Mouse (Mus musculus) stomach, embryonic 14.5 days (tissue): Measurements from ENCODE around the gene Syngr1. TPM values are rescaled to one million over a fixed set of nuclear protein-coding genes. Genes with fewer than 3 reads are reported as not detected.

ENCODE experiments used
- ATAC-seq: fragments of 200-750 bp; cut with Nextera tagmentation; 2 replicates; pipeline ENCODE4 v1.8.0; 2017; ENCODE audit warnings: low read depth, moderate TSS enrichment; ENCODE audit not compliant: insufficient number of reproducible peaks, insufficient read depth, low FRiP score
- H3K27ac ChIP-seq: fragments of 300-500 bp; sonication (generic); 2 replicates; pipeline ENCODE4 v1.5.1; 2014; ENCODE audit warnings: mild to moderate bottlenecking, low read length, moderate library complexity, mixed read lengths
- H3K27me3 ChIP-seq: fragments of 300-500 bp; sonication (generic); 2 replicates; pipeline ENCODE4 v1.6.1; 2014; ENCODE audit warnings: low read length, control low read depth, mixed read lengths; ENCODE audit not compliant: control insufficient read depth, insufficient read depth
- H3K36me3 ChIP-seq: fragments of 300-500 bp; sonication (generic); 2 replicates; pipeline ENCODE4 v1.6.1; 2014; ENCODE audit warnings: mild to moderate bottlenecking, control low read depth, low read length, moderate library complexity, mixed read lengths; ENCODE audit not compliant: control insufficient read depth, insufficient read depth
- H3K4me1 ChIP-seq: fragments of 300-500 bp; sonication (generic); 2 replicates; pipeline ENCODE4 v1.6.1; 2014; ENCODE audit warnings: low read length, control low read depth, mixed read lengths; ENCODE audit not compliant: control insufficient read depth, insufficient read depth
- H3K4me2 ChIP-seq: fragments of 300-500 bp; sonication (generic); replicated peaks from 2 replicates; pipeline ENCODE4 v1.6.1; 2014; ENCODE audit warnings: low read depth, low read length, control low read depth
- H3K4me3 ChIP-seq: fragments of 300-500 bp; sonication (generic); 2 replicates; pipeline ENCODE4 v1.5.1; 2014; ENCODE audit warnings: low read depth, low read length, control low read depth
- H3K9ac ChIP-seq: fragments of 300-500 bp; sonication (generic); replicated peaks from 2 replicates; pipeline ENCODE4 v1.6.1; 2014; ENCODE audit warnings: low read depth, mild to moderate bottlenecking, control low read depth, low read length, moderate library complexity, mixed read lengths
- H3K9me3 ChIP-seq: fragments of 300-500 bp; sonication (generic); 2 replicates; pipeline ENCODE4 v1.6.1; 2016; ENCODE audit warnings: low read depth, low read length, control low read depth; ENCODE audit not compliant: control insufficient read depth
- WGBS: fragments of 180-500 bp; shearing (Covaris S2); extraction: QIAGEN DNeasy Blood & Tissue Kit; methylation state at CpG from one replicate; pipeline ENCODE4 v1.1.7; 2014; 5-methylcytosine and 5-hydroxymethylcytosine counted together
- polyA plus RNA-seq: library from polyadenylated mRNA; unstranded; fragments of >200 nt; fragmentation: Nextera tagmentation; extraction: Ambion mirVana; gene quantifications from 2 replicates; pipeline ENCODE4 v1.2.1, GENCODE M21; 2014

The Syngr1 gene
- polyA plus RNA-seq, 1 experiment from 2014 or later = 38.8 TPM

- no peak overlapping the region for H3K9ac ChIP-seq
Measured at GRCm38 (mm10) chr15:80140878-80141277, 49.7 kb downstream of the Syngr1 start.

GRCm38 (mm10) chr15:80142130-80142529 is 51.0 kb downstream of the Syngr1 start:
- Histone ChIP-seq H3K4me2 (no peak overlapping the region), H3K27me3 (no peaks in the 10 kb centered on the region), H3K9ac (no peak overlapping the region), H3K4me1 (peaks cover 9% of the 10 kb centered on the region; the same call in 1 of the 2 replicates), H3K36me3 (peaks cover 3% of the 10 kb centered on the region; the same call in 1 of the 2 replicates), H3K4me3 (no peak overlapping the region), H3K27ac (no peak overlapping the region), H3K9me3 (no peaks in the 10 kb centered on the region)
- no peak for ATAC-seq
- 96% methylated on average over 3 of the region's 3 CpGs for WGBS

More at GRCm38 (mm10) chr15:80140878-80141277, 49.7 kb downstream of the Syngr1 start:
- H3K27me3 ChIP-seq = no peaks in the 10 kb centered on the region
- no peaks in the 10 kb centered on the region for H3K9me3 ChIP-seq
- WGBS = 73% methylated on average over 3 of the region's 3 CpGs
- peak overlapping the region; percentile 50; the same call in 1 of the 2 replicates for H3K27ac ChIP-seq
- H3K4me1 ChIP-seq = peaks cover 16% of the 10 kb centered on the region; the same call in 1 of the 2 replicates
- H3K36me3 ChIP-seq = peaks cover 3% of the 10 kb centered on the region; the same call in 1 of the 2 replicates
- no peak overlapping the region for H3K4me2 ChIP-seq
- no peak overlapping the region for H3K4me3 ChIP-seq
- ATAC-seq = no peak

GRCm38 (mm10) chr15:80143760-80144159 is 52.6 kb downstream of the Syngr1 start:
- Histone ChIP-seq H3K27ac (no peak overlapping the region), H3K4me2 (no peak overlapping the region), H3K4me3 (no peak overlapping the region), H3K9ac (no peak overlapping the region), H3K9me3 (no peaks in the 10 kb centered on the region), H3K4me1 (no peaks in the 10 kb centered on the region; the same call in 1 of the 2 replicates), H3K27me3 (no peaks in the 10 kb centered on the region), H3K36me3 (peaks cover 6% of the 10 kb centered on the region; the same call in 1 of the 2 replicates)
- ATAC-seq = no peak
- 87% methylated on average over 6 of the region's 6 CpGs for WGBS

GRCm38 (mm10) chr15:80145397-80145796 is 54.3 kb downstream of the Syngr1 start:
- whole genome bisulfite sequencing = 88% methylated on average over 5 of the region's 5 CpGs
- H3K4me2 ChIP-seq = no peak overlapping the region
- H3K36me3 ChIP-seq = peaks cover 18% of the 10 kb centered on the region; the same call in 1 of the 2 replicates
- no peak overlapping the region for H3K9ac ChIP-seq
- no peaks in the 10 kb centered on the region for H3K9me3 ChIP-seq
- H3K27ac ChIP-seq = no peak overlapping the region
- no peak for ATAC-seq
- no peaks in the 10 kb centered on the region for H3K27me3 ChIP-seq
- H3K4me3 ChIP-seq = no peak overlapping the region
- H3K4me1 ChIP-seq = no peaks in the 10 kb centered on the region

- Histone ChIP-seq H3K27ac (no peak overlapping the region), H3K36me3 (peaks cover 25% of the 10 kb centered on the region), H3K4me3 (no peak overlapping the region), H3K4me1 (no peaks in the 10 kb centered on the region), H3K27me3 (no peaks in the 10 kb centered on the region), H3K9me3 (no peaks in the 10 kb centered on the region), H3K9ac (no peak overlapping the region), H3K4me2 (no peak overlapping the region)
- no peak for ATAC-seq
- 53% methylated on average over 6 of the region's 6 CpGs for WGBS
Measured at GRCm38 (mm10) chr15:80146153-80146552, 55.0 kb downstream of the Syngr1 start.

GRCm38 (mm10) chr15:80147090-80147489 is 56.0 kb downstream of the Syngr1 start:
- H3K27me3 ChIP-seq = no peaks in the 10 kb centered on the region
- no peak overlapping the region for H3K9ac ChIP-seq
- no peaks in the 10 kb centered on the region for H3K9me3 ChIP-seq
- H3K4me1 ChIP-seq = no peaks in the 10 kb centered on the region
- no peak overlapping the region for H3K4me2 ChIP-seq
- no peak for ATAC-seq
- H3K4me3 ChIP-seq = no peak overlapping the region
- H3K27ac ChIP-seq = no peak overlapping the region
- 88% methylated on average over 14 of the region's 14 CpGs for WGBS
- peaks cover 25% of the 10 kb centered on the region for H3K36me3 ChIP-seq

DNA sequence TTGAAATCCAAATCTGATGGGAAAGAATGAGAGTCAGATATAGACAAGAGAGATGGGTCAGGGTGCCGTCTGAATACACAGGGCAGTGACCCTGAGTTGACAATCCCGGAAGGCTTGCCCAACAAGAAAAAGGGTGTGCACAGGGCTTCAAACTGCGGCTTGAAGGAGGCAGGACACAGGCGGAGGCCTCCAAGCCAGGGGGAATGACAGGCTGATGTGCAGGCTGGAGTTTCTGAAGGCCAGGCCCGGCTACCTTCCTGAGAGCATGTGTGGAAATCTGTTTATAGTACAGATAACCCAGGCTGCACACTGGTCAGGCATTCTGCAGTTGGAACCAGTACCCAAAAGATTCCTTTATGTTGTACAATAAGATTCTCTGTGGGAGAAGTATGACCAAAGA is 56.4 kb downstream of the Syngr1 start:
- H3K36me3 ChIP-seq = peaks cover 25% of the 10 kb centered on the region
- no peak overlapping the region for H3K4me3 ChIP-seq
- WGBS = 59% methylated on average over 5 of the region's 5 CpGs
- no peak overlapping the region for H3K4me2 ChIP-seq
- H3K4me1 ChIP-seq = no peaks in the 10 kb centered on the region
- H3K9ac ChIP-seq = no peak overlapping the region
- H3K27ac ChIP-seq = no peak overlapping the region
- no peaks in the 10 kb centered on the region for H3K27me3 ChIP-seq
- no peaks in the 10 kb centered on the region for H3K9me3 ChIP-seq
- ATAC-seq = no peak

DNA sequence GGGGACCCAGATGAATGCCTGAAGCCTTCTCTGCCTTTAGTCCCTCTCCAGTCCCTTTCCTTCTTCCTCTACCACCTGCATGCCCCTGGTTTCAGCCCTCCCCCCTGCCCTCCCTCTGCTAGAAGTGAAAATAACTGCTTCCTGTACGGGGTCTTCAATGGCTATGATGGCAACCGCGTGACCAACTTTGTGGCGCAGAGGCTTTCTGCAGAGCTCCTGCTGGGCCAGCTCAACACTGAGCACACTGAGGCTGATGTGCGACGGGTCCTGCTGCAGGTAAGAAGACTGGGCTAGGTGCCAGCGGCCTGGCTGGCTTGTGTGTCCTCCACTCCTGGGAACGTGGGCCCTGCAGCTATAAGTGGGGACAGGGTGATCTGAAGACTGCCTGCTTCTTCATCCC is 57.4 kb downstream of the Syngr1 start:
- H3K9me3 ChIP-seq = no peaks in the 10 kb centered on the region
- ATAC-seq = no peak
- no peak overlapping the region for H3K4me2 ChIP-seq
- H3K4me1 ChIP-seq = no peaks in the 10 kb centered on the region
- H3K27me3 ChIP-seq = no peaks in the 10 kb centered on the region
- H3K4me3 ChIP-seq = no peak overlapping the region
- H3K36me3 ChIP-seq = peaks cover 33% of the 10 kb centered on the region
- 85% methylated on average over 8 of the region's 8 CpGs for WGBS
- no peak overlapping the region for H3K9ac ChIP-seq
- H3K27ac ChIP-seq = no peak overlapping the region

GRCm38 (mm10) chr15:80149517-80149916 is 58.4 kb downstream of the Syngr1 start:
- no peaks in the 10 kb centered on the region for H3K9me3 ChIP-seq
- no peak overlapping the region for H3K4me3 ChIP-seq
- ATAC-seq = no peak
- H3K36me3 ChIP-seq = peaks cover 42% of the 10 kb centered on the region
- H3K27me3 ChIP-seq = no peaks in the 10 kb centered on the region
- H3K4me2 ChIP-seq = no peak overlapping the region
- 84% methylated on average over 7 of the region's 7 CpGs for WGBS
- H3K27ac ChIP-seq = no peak overlapping the region
- no peak overlapping the region for H3K9ac ChIP-seq
- no peaks in the 10 kb centered on the region for H3K4me1 ChIP-seq
